Mouse (Mus musculus) ovary, adult 10 weeks (tissue): ENCODE results near the gene Lingo3. TPM values are rescaled to one million over a fixed set of nuclear protein-coding genes. Genes with fewer than 3 reads are reported as not detected.

Experiments
- polyA plus RNA-seq: library from polyadenylated mRNA; stranded (reverse); fragments of 350-450 nt; fragmentation: Illumina TruSeq; extraction: RNeasy Lipid Tissue Mini Kit (QIAGEN cat#74804); gene quantifications from one replicate; pipeline ENCODE4 v1.2.3, GENCODE M21; 2014

Lingo3 gene
- polyA plus RNA-seq: not detected

DNA sequence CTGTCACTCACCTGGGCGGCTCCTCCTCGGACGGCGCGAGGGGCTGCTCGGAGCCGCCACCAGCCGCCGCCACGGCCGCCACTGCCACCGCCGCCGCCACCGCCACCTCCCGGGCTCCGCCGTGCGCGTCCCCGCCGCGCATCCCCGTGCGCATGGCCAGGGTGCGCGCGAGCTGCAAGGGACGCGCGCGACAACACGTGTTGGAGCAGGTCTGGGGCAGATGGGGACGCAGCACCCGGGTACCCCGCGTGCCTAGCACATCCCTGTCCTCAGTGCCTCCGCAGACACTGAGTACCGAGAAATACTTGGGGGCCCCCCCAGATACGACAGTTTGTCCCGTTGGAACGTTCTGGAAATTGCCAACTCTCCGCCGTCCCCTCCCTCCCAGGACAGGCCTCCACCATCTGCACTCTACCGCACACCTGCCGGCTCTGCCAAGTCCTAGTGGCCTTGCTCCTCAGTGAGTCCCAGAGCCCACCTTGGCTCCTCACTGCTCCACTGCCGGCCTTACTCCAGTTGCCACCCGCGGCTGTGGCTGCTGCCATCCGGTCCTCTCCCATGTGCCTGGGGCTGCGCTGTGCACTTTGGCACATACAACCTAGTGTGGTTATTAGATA is at the start of gene Lingo3:
Lingo3 (minus strand) TSS at position 109 of the 617 bp plus-strand sequence.

DNA sequence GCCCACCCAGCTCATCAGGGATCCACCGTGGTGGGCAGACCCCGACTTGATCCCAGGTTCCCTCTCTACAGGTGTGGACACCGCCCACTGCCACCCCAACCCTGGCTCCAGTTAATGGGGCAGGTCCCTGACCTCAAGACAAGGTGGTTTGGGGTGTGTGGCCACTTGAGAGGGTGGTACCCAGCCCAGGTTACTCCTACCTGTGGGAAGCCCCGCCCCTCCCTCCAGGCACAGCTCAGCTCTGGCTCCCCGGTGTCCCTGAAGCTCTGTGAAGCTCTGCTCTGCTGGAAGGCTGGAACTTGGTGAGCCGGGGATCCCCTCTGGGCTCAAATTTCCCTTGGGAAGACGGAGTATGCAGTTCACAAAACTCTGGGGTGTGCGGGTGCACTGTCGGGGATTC is 27.7 kb upstream of the Lingo3 start, which contains the start of gene Tmprss9:
Tmprss9 (plus strand) TSS at position 268 of the 400 bp plus-strand sequence.

DNA sequence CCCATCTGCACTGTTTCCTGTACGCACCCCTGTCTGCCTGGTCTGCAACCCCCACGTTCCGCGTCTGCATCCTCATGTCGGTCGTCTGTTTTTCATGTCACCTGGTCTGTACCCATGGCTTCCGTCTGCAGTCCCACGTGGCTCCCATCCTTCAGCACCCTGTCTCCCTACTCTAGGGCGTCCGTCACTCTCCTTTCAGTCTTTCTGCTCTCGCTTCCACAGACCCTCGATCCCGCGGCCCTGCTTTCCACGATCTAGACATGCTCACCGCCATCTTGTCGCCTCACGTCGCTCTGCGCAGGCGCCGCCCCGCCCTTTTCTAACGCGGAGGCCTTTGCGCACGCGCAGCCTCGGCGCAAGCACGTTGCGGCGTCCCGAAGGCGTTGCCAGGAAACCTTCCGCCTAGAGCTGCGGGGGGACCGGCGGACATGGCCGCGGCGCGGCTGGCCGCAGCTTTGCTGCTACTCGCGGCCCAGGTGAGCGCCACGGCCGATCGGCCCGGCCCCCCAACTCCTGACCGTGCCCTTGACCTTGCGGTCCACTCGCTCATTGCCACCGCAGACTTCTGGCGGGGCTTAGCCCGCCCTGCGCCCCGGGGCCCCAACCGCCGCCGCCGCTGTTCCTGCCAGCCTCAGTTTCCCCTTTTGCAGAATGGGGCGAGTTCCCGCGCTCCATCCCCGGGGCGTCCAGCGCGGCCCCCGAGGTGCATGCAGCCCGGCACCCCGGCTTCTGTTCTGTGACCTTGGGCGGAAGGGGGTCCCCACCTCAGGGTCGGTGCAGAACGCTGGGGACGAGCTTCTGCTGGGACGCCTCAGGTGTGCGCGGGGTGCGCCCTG is 11.3 kb upstream of the Lingo3 start, which contains the start of the genes Lsm7 and Sppl2b:
Lsm7 (minus strand) TSS at position 297 of the 836 bp plus-strand sequence.
Sppl2b (plus strand) TSS at position 363 of the 836 bp plus-strand sequence.

DNA sequence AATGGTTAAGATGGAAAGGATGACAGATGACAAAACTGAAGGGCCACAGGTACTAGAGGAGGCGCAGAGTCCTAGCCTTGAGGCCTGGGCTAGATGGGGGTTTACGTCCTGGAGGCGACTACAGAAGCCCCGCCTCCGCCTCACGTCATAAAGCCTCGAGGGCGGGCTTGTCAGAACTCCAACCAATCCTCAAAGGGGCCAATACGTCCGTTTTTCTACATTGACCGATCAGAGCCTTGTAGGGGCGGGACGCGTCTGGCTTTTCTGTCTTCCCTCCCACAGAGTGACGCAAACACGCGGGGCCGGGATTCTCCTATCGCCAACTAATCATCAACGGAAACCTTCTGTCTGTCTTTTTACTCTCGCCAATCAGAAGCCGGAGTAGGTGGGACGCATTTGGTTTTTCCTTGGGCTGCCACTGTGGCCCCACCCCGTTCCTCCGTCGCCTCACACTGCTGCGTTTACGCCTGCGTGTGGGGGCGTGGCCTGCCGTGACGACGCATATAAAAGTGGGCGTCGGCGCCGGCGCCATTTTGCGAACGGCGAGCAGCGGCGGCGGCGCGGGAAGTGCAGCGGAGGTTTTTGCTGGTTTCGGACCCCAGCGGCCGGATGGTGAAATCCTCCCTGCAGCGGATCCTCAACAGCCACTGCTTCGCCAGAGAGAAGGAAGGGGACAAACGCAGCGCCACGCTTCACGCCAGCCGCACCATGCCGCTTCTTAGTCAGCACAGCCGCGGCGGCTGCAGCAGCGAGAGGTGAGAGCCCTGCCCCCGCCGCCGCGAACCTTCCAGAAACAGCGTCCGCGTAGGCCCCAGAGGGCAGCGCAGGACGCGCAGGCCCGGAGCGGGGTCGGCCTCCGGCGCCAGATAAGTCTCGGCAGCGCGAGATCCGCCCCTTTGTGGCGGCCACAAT is 17.4 kb downstream of the Lingo3 start, which contains the start of gene Oaz1:
Oaz1 (plus strand) TSS at position 506 of the 912 bp plus-strand sequence.

DNA sequence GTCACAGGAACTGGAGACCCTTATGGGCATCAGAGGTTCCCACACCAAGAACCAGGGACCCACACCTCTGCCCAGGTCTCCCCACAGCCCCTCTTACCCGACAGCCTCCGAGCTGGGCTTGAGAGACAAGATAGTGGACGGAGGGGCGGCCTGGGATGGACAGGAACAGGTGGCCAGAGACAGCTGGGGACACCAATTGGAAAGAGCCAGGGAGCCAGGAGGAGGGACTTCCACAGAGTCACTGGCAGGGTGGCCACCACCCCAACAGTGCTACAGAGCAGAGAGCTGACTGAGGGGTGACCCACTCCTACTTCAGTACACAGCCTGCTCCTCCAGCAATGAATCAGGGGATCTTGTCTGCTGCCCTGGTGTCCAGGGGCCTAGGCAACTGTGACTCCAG is 30.5 kb downstream of the Lingo3 start, which contains the start of gene Jsrp1:
Jsrp1 (minus strand) TSS at position 133 of the 400 bp plus-strand sequence.

DNA sequence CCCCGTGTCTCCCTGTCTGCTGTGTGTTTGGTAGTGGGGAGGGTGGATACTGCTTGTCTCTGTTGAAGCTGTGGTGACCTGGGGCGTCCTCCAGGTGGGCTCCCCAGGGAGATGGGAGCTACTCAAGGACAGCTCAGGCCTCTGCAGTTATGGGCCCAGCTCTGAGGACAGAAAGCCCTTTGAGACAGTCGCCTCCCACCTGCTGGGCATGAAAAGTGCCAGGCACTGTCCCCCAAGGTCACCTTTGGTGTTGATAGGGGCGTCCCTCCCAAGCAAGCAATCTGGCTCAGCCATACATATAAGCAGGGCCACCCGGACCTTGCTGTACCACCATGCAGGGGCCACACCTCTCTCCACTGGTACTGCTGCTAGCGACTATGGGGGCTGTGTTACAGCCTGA is 38.9 kb downstream of the Lingo3 start, which contains the start of gene Amh:
Amh (plus strand) TSS at position 328 of the 400 bp plus-strand sequence.

DNA sequence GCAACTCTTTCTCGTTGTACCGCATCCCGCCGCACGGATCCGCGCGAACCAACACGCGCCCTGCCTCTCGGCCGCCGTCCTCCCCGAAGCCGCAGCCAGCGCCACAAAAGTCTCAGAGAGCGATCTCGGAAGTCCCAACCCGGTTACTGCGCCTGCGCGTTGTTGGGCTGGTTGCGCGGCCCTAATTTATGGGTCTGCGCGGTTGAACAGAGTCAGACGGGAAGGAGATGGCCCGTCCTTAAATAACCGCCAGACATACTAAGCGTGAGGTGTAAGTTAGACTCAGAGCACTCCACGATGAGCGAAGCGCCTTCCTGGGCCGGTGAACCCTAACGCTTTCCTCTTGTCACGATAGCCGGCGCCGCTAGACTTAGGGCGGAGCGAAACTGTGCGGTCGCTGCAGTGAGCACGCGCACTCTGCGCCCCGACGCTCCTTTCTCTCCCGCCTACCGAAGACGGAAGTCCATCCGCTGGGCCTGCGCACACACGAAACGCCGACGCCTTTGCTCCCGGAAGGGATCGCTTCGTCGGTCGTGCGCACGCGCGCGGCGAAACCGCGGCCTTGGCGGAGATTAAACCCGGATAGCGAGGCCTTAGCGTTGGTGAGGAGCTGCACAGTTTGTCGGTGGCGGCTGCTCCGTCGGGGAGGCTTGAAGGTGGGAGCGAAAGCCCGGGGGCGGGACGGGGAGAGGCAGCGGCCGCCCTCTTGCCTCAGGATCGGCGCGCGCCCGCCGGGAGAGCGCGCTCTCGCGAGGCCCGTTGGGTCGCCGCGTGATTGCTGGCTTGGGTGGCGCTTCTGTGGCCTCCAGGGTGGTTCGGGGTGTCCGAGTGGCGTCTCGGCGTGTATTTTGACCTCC is 45.5 kb downstream of the Lingo3 start, which contains the start of the genes Sf3a2 and Plekhj1:
Sf3a2 (plus strand) TSS at position 49 of the 857 bp plus-strand sequence.
Plekhj1 (minus strand) TSS at position 477 of the 857 bp plus-strand sequence.

Other genes starting within 250 kb of the Lingo3 start
- not detected for gene Scamp4, start 241.2 kb downstream of the Lingo3 start, polyA plus RNA-seq
- gene Adat3, start 241.2 kb downstream of the Lingo3 start, polyA plus RNA-seq: not detected
- gene Gm49322, start 238.0 kb downstream of the Lingo3 start, polyA plus RNA-seq: not detected
- gene Csnk1g2, start 221.2 kb downstream of the Lingo3 start, polyA plus RNA-seq: 0.77 TPM
- gene Btbd2, start 187.0 kb downstream of the Lingo3 start, polyA plus RNA-seq: 0.51 TPM
- 1.5 TPM for gene Mknk2, start 165.9 kb downstream of the Lingo3 start, polyA plus RNA-seq
- gene Mob3a, start 142.1 kb downstream of the Lingo3 start, polyA plus RNA-seq: 3.1 TPM
- gene Izumo4, start 141.9 kb downstream of the Lingo3 start, polyA plus RNA-seq: 0.46 TPM
- 8.9 TPM for gene Ap3d1, start 101.8 kb downstream of the Lingo3 start, polyA plus RNA-seq
- 3.4 TPM for gene Dot1l, start 88.8 kb downstream of the Lingo3 start, polyA plus RNA-seq
- gene Sf3a2, start 45.8 kb downstream of the Lingo3 start, polyA plus RNA-seq: 6.4 TPM
- gene Plekhj1, start 45.4 kb downstream of the Lingo3 start, polyA plus RNA-seq: 2.9 TPM
- gene Amh, start 38.8 kb downstream of the Lingo3 start, polyA plus RNA-seq: not detected
- not detected for gene Jsrp1, start 30.5 kb downstream of the Lingo3 start, polyA plus RNA-seq
- gene Oaz1, start 17.4 kb downstream of the Lingo3 start, polyA plus RNA-seq: 134 TPM
- gene Lsm7, start 11.2 kb upstream of the Lingo3 start, polyA plus RNA-seq: 3.4 TPM
- not detected for gene Sppl2b, start 11.2 kb upstream of the Lingo3 start, polyA plus RNA-seq
- gene Tmprss9, start 27.8 kb upstream of the Lingo3 start, polyA plus RNA-seq: not detected
- gene Timm13, start 56.9 kb upstream of the Lingo3 start, polyA plus RNA-seq: not detected
- gene Lmnb2, start 74.2 kb upstream of the Lingo3 start, polyA plus RNA-seq: 0.51 TPM
- gene Gadd45b, start 86.0 kb upstream of the Lingo3 start, polyA plus RNA-seq: 8.4 TPM
- 6.8 TPM for gene Gng7, start 170.9 kb upstream of the Lingo3 start, polyA plus RNA-seq
- not detected for gene Diras1, start 181.6 kb upstream of the Lingo3 start, polyA plus RNA-seq
- 0.29 TPM for gene Slc39a3, start 193.4 kb upstream of the Lingo3 start, polyA plus RNA-seq
- gene Sgta, start 216.1 kb upstream of the Lingo3 start, polyA plus RNA-seq: 0.66 TPM
- gene Thop1, start 226.0 kb upstream of the Lingo3 start, polyA plus RNA-seq: not detected